Mouse (Mus musculus) heart, embryonic 10.5 days (tissue): ENCODE results near the gene Chd2. TPM values are rescaled to one million over a fixed set of nuclear protein-coding genes. Genes with fewer than 3 reads are reported as not detected.
"Not testable (repeated sequence)": the region's sequence is repeated elsewhere in the genome, so short reads cannot be mapped to it uniquely, and the experiment has no call there.

Source experiments
- DNase-seq: peaks from one replicate; pipeline ENCODE4 v3.0.0-alpha.2; 2017; ENCODE audit warnings: low spot score
- H3K27ac ChIP-seq: fragments of 300-500 bp; sonication (generic); 2 replicates; pipeline ENCODE4 v1.5.1; 2016; ENCODE audit warnings: mild to moderate bottlenecking
- H3K27me3 ChIP-seq: fragments of 300-500 bp; sonication (generic); 2 replicates; pipeline ENCODE4 v1.6.1; 2016; ENCODE audit warnings: mild to moderate bottlenecking; ENCODE audit not compliant: poor library complexity, insufficient read depth, severe bottlenecking
- H3K36me3 ChIP-seq: fragments of 300-500 bp; sonication (generic); 2 replicates; pipeline ENCODE4 v1.6.1; 2016; ENCODE audit warnings: mild to moderate bottlenecking, moderate library complexity
- H3K4me1 ChIP-seq: fragments of 300-500 bp; sonication (generic); 2 replicates; pipeline ENCODE4 v1.6.1; 2016; ENCODE audit warnings: mild to moderate bottlenecking
- H3K4me3 ChIP-seq: fragments of 300-500 bp; sonication (generic); 2 replicates; pipeline ENCODE4 v1.5.1; 2016; ENCODE audit warnings: mild to moderate bottlenecking, moderate library complexity
- H3K9me3 ChIP-seq: fragments of 300-500 bp; sonication (generic); 2 replicates; pipeline ENCODE4 v1.6.1; 2016; ENCODE audit warnings: mild to moderate bottlenecking, moderate library complexity
- WGBS: fragments of 180-500 bp; shearing (Covaris S2); methylation state at CpG from one replicate; pipeline ENCODE4 v1.1.7; 2016; 5-methylcytosine and 5-hydroxymethylcytosine counted together
- polyA plus RNA-seq: library from polyadenylated mRNA; unstranded; fragments of >200 nt; fragmentation: Nextera tagmentation; extraction: Ambion mirVana; gene quantifications from 2 replicates; pipeline ENCODE4 v1.2.1, GENCODE M21; 2016

The Chd2 gene
- polyA plus RNA-seq, 1 experiment from 2014 or later: 43.6 TPM

DNA sequence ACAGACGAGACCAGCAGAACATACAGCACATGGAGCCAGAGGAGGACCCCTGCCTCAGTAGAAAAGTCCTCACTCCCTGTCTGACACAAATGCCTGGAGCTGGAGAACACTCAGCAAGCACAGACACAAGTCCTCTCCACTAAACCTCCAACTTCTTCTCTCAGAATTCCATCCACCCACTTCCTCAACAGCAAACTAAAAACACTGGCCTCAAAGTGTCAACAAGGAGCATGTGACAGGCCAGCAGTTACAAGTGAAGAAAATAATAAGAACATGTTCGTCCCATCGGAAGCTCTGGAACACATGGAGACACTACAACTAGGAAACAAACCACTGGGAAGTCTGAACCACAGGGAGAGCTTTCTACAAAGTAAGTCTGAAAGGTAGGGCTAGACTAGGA, 8.7 kb downstream of the Chd2 start:
- Histone ChIP-seq H3K36me3 (peaks cover 17% of the 10 kb centered on the region; the same call in 1 of the 2 replicates), H3K27ac (peak overlapping the region; percentile 52; the same call in 1 of the 2 replicates), H3K4me1 (peaks cover 38% of the 10 kb centered on the region), H3K4me3 (no peak overlapping the region), H3K9me3 (no peaks in the 10 kb centered on the region), H3K27me3 (no peaks in the 10 kb centered on the region)
- DNase-seq: no peak
- 83% methylated on average over 3 of the region's 3 CpGs for WGBS

DNA sequence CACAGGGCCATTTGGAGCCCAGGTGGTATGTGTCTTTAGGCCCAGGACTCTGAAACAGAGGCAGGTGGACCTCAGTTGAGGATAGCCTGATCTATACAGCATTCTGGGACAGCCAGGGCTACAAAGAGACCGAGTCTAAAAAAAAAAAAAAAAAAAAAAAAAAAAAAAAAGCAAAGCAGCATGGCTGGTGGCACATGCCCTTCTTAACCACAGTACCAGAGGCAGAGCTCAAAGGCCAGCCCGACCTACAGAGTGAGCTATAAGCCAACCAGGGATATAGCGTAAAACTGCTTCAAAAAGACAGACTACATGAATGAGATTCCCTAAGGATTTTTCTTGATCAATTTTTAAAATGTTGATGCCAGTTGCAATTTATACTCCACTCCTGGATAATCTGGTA, 9.5 kb downstream of the Chd2 start:
- Histone ChIP-seq H3K27ac (no peak overlapping the region), H3K27me3 (no peaks in the 10 kb centered on the region), H3K4me1 (peaks cover 38% of the 10 kb centered on the region), H3K9me3 (no peaks in the 10 kb centered on the region), H3K36me3 (peaks cover 22% of the 10 kb centered on the region), H3K4me3 (no peak overlapping the region)
- WGBS: 78% methylated on average over 3 of the region's 3 CpGs
- no peak for DNase-seq

DNA sequence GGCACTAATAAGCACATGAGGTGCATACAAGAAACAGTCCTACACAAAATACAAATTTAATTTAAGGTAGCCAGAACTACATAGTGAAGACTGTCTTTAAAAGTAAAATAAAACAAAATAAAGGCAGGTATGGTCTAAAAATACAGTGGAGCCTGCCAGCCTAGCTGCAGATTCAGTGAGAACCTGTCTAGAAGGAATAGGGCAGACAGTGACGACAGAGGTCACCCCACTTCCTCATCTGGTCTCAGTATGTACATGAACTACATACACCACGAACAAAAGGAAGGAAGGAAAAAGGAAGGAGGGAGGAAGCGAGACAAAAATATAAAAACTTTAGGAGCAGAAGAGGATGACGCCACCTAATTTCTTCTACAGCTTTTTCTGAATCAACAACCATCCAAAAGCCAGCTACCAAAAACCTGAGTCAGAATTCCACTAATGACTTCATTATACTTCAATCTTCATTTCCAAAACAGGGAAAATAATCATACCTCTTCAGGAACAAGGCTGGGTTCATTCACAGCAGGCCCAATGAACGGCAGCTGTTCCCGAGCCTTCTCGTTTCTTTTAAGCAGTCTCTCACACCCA, 10.0 kb downstream of the Chd2 start:
- WGBS: 79% methylated on average over 7 of the region's 7 CpGs
- Histone ChIP-seq H3K4me3 (no peak overlapping the region), H3K27ac (no peak overlapping the region), H3K27me3 (no peaks in the 10 kb centered on the region), H3K36me3 (peaks cover 23% of the 10 kb centered on the region), H3K9me3 (no peaks in the 10 kb centered on the region), H3K4me1 (peaks cover 34% of the 10 kb centered on the region)
- no peak for DNase-seq

DNA sequence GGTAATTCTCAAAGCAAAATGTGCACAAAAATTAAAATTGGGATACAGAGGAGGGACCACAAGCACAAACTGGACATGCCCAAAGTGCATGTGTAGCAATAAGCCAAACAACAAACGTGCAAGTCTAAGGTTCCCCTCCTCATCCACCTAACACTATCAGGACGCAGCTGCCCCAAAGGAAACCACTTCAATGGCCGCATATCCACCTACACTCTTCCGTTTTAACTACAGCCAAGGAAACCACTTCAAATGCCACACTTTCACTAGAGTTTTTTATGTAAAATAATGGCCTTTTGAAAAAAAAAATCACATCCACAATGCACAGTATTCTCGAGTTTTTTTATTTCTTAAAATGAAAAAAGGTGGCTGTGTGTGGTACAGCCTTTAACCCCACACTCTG, 10.8 kb downstream of the Chd2 start:
- Histone ChIP-seq H3K27me3 (no peaks in the 10 kb centered on the region), H3K4me1 (peaks cover 27% of the 10 kb centered on the region), H3K36me3 (peaks cover 23% of the 10 kb centered on the region), H3K4me3 (no peak overlapping the region), H3K9me3 (no peaks in the 10 kb centered on the region), H3K27ac (no peak overlapping the region)
- no peak for DNase-seq
- WGBS: 86% methylated on average over 5 of the region's 5 CpGs

DNA sequence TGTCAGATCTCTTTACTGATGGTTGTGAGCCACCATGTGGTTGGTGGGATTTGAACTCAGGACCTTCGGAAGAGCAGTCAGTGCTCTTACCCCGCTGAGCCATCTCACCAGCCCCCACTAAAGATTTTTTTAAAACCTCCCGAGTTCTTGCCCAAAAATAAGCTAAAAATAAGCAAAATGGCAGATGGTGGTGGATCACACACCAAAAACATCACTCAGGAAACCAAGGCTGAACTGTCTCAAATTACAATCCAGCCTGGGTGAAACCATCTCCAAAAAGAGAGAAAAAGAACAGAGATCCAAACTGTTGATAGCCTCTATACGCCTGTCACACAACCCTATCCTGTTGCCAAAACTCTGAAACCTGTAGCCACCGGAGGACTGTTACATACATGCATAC, 11.5 kb downstream of the Chd2 start:
- no peak overlapping the region for H3K4me3 ChIP-seq
- H3K9me3 ChIP-seq: no peaks in the 10 kb centered on the region
- H3K27me3 ChIP-seq: no peaks in the 10 kb centered on the region
- no peak overlapping the region for H3K27ac ChIP-seq
- H3K4me1 ChIP-seq: peaks cover 21% of the 10 kb centered on the region
- DNase-seq: no peak
- H3K36me3 ChIP-seq: peaks cover 23% of the 10 kb centered on the region
- 91% methylated on average over 5 of the region's 5 CpGs for WGBS

DNA sequence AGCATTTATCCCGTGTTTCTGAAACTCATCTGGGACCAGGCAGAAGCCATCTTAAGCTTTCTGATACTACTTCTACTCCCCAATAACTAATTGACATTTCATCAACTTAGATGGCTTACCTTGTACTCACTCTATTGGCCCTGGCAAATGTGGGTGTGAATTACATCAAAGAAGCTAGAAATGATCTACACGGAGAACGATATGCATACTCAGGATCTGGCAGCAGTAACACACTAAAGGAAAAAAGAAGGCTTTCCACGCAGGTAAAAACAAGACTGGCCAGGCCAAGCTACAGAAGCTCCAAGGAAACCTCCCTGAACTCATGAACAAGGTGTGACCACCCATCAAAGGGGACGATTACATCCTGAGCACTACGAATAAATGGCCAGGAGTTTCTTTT, 12.4 kb downstream of the Chd2 start:
- DNase-seq: no peak
- Histone ChIP-seq H3K36me3 (peaks cover 23% of the 10 kb centered on the region), H3K27me3 (no peaks in the 10 kb centered on the region), H3K4me1 (peaks cover 20% of the 10 kb centered on the region), H3K4me3 (no peak overlapping the region), H3K27ac (no peak overlapping the region), H3K9me3 (no peaks in the 10 kb centered on the region)
- WGBS: 88% methylated on average over 6 of the region's 6 CpGs

DNA sequence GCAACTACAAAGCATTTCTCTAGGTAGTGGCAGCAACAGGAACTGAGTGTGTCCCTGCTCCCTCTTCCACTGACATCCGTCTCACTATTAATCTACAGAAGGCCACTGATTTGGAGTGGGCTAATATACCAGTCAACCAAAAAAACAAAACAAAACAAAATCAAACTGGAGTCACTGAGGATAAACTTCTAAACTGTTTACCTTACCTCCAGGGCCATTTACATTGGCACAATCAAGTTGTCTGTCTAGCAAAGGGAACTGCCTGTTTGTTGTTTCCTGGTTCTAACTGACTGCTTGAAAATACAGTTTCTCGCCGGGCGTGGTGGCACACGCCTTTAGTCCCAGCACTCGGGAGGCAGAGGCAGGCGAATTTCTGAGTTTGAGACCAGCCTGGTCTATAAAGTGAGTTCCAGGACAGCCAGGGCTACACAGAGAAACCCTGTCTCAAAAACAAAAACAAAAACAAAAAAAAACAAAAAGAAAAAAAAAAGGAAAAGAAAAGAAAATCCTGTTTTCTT, 13.2 kb downstream of the Chd2 start:
- 88% methylated on average over 7 of the region's 7 CpGs for WGBS
- not testable (repeated sequence) for H3K27me3 ChIP-seq, H3K27ac ChIP-seq, H3K4me3 ChIP-seq, H3K9me3 ChIP-seq, DNase-seq
- peaks cover 20% of the 10 kb centered on the region for H3K36me3 ChIP-seq
- peaks cover 12% of the 10 kb centered on the region for H3K4me1 ChIP-seq

DNA sequence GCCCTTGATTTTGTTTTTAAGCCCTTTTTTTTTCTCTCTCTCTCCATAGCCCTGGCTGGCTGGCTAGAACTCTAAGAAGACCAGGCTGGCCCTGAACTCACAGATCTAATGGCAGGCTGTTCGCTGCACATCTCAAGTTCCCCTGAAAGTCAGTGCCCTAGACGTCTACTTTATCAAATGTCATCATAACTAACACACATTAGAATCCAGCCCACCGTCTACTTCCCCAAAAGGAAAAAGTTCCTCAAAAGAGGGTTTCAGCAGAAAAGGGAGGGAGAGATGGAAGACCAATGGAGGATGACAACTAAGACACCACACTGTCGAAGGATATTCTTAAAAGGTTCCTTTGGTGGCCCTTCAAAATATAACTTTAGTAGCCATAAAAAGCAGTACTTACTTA, 14.4 kb downstream of the Chd2 start:
- H3K4me1 ChIP-seq: peaks cover 4% of the 10 kb centered on the region; the same call in 1 of the 2 replicates
- no peak overlapping the region for H3K27ac ChIP-seq
- no peak overlapping the region for H3K4me3 ChIP-seq
- no peaks in the 10 kb centered on the region for H3K9me3 ChIP-seq
- peaks cover 24% of the 10 kb centered on the region for H3K36me3 ChIP-seq
- WGBS: 85% methylated on average over 4 of the region's 4 CpGs
- no peak for DNase-seq
- H3K27me3 ChIP-seq: no peaks in the 10 kb centered on the region

DNA sequence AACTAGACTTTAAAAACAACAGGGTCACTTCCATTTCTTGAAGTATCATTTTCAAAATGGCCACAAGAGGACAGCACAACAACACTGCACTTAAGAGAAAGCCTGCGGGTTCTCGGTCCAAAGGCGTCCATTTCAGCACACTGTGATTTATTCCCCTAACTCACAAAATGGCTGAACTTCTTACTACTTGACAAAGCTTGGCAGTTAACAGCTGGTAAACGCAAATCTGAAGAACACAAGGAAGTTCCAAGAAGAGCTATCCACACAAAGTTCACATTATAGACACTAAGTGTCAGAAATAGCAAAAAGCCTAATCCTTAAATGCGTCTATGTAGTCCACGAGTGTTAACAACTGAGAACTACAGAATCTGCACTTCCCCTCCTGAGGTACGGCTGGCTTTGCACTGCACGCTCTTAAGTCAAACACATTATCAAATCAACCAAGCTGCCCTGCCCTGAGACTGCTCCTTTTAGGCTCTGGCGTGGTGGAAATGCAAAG, 17.1 kb downstream of the Chd2 start:
- no peak for DNase-seq
- Histone ChIP-seq H3K4me1 (peaks cover 15% of the 10 kb centered on the region), H3K27ac (peak overlapping the region; percentile 62; the same call in 1 of the 2 replicates)

DNA sequence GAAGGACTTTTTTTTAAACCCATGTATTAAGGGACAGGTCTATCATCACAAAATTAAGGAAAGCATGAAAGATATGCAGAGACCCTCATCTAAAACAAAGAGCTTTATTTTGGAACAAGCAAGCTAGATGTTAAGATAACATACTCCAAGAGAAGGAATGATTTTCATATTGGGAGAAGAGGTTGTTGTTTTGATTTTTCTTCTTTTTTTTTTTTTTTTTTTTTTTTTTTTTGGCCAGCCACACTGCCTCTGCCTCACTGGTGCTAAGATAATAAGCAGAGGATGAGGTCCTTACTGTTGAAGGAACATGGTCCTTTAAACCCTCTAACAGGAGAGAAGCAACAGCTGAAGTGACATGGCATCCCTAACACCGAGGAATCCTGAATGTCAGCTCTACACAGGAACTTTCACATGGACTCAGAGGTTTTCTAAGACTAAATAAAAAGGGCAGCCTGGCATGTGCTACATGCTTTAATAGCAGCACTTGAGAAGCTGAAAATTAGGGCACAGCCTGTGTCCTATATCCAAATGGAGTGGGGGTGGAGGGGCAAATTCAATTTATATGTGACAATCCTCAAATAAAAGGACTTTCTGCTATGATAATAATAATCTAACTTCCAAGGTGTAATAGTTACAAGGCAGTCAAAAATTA, 17.9 kb downstream of the Chd2 start:
- DNase-seq: no peak
- Histone ChIP-seq H3K36me3 (peaks cover 50% of the 10 kb centered on the region), H3K4me1 (peaks cover 15% of the 10 kb centered on the region), H3K27me3 (no peaks in the 10 kb centered on the region), H3K4me3 (no peak overlapping the region), H3K9me3 (no peaks in the 10 kb centered on the region), H3K27ac (no peak overlapping the region)
- WGBS: 80% methylated on average over 1 of the region's 1 CpGs

More for the DNA sequence above, 17.1 kb downstream of the Chd2 start:
- no peaks in the 10 kb centered on the region for H3K9me3 ChIP-seq
- H3K27me3 ChIP-seq: no peaks in the 10 kb centered on the region
- 45% methylated on average over 9 of the region's 9 CpGs for WGBS
- H3K4me3 ChIP-seq: no peak overlapping the region
- peaks cover 48% of the 10 kb centered on the region for H3K36me3 ChIP-seq

DNA sequence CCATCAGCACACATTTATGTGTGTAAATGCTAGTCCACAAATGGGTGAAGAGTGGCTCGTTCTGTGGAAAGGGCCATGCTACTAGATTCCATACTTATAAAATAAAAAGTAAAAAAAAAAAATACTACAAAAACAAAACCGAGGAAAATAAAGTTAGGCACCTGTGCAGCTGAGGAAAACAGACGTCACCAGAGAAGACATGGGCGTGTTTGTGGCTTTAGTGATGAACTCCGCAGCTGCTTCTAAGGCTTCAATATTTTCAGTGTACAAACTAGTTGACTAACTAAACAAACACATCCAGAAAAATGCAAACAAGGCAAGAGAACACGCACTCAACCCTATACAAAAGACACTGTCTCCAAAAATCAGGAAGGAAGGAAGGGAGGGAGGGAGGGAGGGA, 18.4 kb downstream of the Chd2 start:
- Histone ChIP-seq H3K27me3 (no peaks in the 10 kb centered on the region), H3K9me3 (no peaks in the 10 kb centered on the region), H3K4me1 (peaks cover 15% of the 10 kb centered on the region), H3K27ac (no peak overlapping the region), H3K4me3 (no peak overlapping the region), H3K36me3 (peaks cover 53% of the 10 kb centered on the region)
- no peak for DNase-seq
- 78% methylated on average over 6 of the region's 6 CpGs for WGBS

DNA sequence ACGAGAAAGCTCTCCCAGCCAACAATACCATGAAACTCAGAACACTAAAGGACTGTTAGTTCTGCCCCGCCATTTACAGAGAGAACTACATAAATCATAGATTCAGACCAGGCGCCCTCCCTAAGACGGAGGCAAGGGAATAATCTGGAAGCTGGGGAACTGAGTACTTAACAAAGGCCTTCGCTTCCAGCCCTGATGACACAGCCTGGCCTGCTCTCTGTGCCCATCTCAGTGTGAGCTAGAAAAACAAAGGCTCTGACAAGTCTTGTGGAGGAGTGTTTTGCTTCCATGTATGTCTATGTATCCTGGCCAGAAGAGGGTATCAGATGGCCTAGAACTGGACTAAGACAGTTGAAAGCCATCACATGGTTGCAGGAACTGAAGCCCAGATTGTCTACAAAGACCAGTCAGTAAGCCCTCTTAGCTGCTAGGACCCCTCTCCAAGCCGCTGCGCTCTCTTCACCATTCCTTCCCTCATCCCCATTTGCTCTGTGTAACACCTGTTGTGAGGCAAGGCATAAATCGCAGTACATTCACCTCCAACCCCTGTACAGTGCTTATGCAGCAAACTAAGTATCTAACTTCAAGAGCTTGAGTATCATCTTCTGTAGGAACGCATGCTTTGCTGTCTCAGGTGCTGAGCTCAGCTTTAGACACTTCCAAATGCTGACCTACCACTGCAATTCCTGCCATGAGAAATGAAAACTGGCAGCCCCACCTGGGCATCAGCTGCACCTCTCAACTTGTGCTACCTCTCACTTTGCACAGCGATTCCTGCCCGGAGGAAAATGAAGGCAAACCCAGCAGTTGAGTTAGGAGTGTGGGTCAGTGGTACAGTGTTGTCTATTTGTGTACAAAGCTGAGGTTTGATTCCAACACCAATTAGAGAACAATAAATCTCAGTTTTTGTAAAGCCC, 20.1 kb downstream of the Chd2 start:
- WGBS: 88% methylated on average over 11 of the region's 11 CpGs
- Histone ChIP-seq H3K27ac (peak overlapping the region; percentile 17; the same call in 1 of the 2 replicates), H3K27me3 (no peaks in the 10 kb centered on the region), H3K4me1 (peaks cover 24% of the 10 kb centered on the region), H3K9me3 (no peaks in the 10 kb centered on the region), H3K36me3 (peaks cover 60% of the 10 kb centered on the region), H3K4me3 (no peak overlapping the region)
- no peak for DNase-seq

DNA sequence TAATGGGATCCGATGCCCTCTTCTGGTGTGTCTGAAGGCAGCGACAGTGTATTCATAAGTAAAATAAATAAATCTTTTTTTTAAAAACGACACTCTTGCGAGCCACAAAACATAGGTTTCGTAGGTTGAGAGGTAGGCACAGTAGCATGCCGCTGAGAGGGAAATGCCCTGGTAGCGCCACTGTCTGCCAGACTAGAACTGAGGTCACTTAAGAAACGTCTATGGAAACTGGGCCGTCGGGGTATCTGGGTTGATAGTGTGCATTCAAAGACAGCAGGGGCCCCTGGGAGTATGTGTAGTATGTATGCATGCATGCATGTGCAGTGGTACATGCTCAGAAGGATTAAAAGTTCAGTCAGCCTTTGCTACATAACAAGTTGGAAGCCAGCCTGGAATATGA, 21.4 kb downstream of the Chd2 start:
- H3K36me3 ChIP-seq: peaks cover 73% of the 10 kb centered on the region
- no peak for DNase-seq
- no peaks in the 10 kb centered on the region for H3K27me3 ChIP-seq
- H3K4me3 ChIP-seq: no peak overlapping the region
- no peaks in the 10 kb centered on the region for H3K9me3 ChIP-seq
- H3K4me1 ChIP-seq: peaks cover 24% of the 10 kb centered on the region
- H3K27ac ChIP-seq: no peak overlapping the region
- 92% methylated on average over 10 of the region's 10 CpGs for WGBS
